Mouse (Mus musculus) olfactory bulb, adult 2 months (tissue): Measurements from ENCODE around the gene Vac14.

Experiments used
- CTCF ChIP-seq: fragments of 200-500 bp; IDR thresholded peaks from 2 replicates; pipeline ENCODE4 v1.5.1; 2012; ENCODE audit warnings: low read depth, mild to moderate bottlenecking, low read length, moderate library complexity; ENCODE audit not compliant: insufficient read depth
- POLR2A ChIP-seq: fragments of 200-500 bp; IDR thresholded peaks from 2 replicates; pipeline ENCODE4 v1.6.1; 2012; ENCODE audit warnings: mild to moderate bottlenecking, low read depth, low read length, moderate library complexity; ENCODE audit not compliant: insufficient read depth

GRCm38 (mm10) chr8:110725084-110725838 lies 106.9 kb downstream of the Vac14 start:
- TF ChIP-seq CTCF, result no peak
- no peak for TF ChIP-seq POLR2A
